Mouse (Mus musculus) liver, embryonic 13.5 days (tissue): ENCODE measurements around the gene Tmem52. TPM values are rescaled to one million over a fixed set of nuclear protein-coding genes. Genes with fewer than 3 reads are reported as not detected.

Experiments used
- ATAC-seq: fragments of 200-750 bp; cut with Nextera tagmentation; 2 replicates; pipeline ENCODE4 v1.8.0; 2017; ENCODE audit warnings: low read depth, mild to moderate bottlenecking, moderate number of reproducible peaks, moderate library complexity
- DNase-seq: peaks from one replicate; pipeline ENCODE4 v3.0.0; 2022
- H3K27ac ChIP-seq: fragments of 300-500 bp; sonication (generic); 2 replicates; pipeline ENCODE4 v1.5.1; 2015; ENCODE audit warnings: moderate library complexity, mild to moderate bottlenecking, inconsistent platforms
- H3K27me3 ChIP-seq: fragments of 300-500 bp; sonication (generic); 2 replicates; pipeline ENCODE4 v1.6.1; 2015; ENCODE audit warnings: mild to moderate bottlenecking, inconsistent platforms
- H3K36me3 ChIP-seq: fragments of 300-500 bp; sonication (generic); 2 replicates; pipeline ENCODE4 v1.6.1; 2015; ENCODE audit warnings: mild to moderate bottlenecking, inconsistent platforms
- H3K4me1 ChIP-seq: fragments of 300-500 bp; sonication (generic); replicated peaks from 2 replicates; pipeline ENCODE4 v1.6.1; 2015; ENCODE audit warnings: inconsistent platforms
- H3K4me2 ChIP-seq: fragments of 300-500 bp; sonication (generic); 2 replicates; pipeline ENCODE4 v1.6.1; 2015; ENCODE audit warnings: inconsistent platforms, mild to moderate bottlenecking, moderate library complexity
- H3K4me3 ChIP-seq: fragments of 300-500 bp; sonication (generic); replicated peaks from 2 replicates; pipeline ENCODE4 v1.5.1; 2015; ENCODE audit warnings: mild to moderate bottlenecking, inconsistent platforms
- H3K9ac ChIP-seq: fragments of 300-500 bp; sonication (generic); 2 replicates; pipeline ENCODE4 v1.6.1; 2015; ENCODE audit warnings: mild to moderate bottlenecking, inconsistent platforms
- H3K9me3 ChIP-seq: fragments of 300-500 bp; sonication (generic); replicated peaks from 2 replicates; pipeline ENCODE4 v1.6.1; 2016; ENCODE audit warnings: inconsistent platforms
- WGBS: fragments of 180-500 bp; shearing (Covaris S2); methylation state at CpG from one replicate; pipeline ENCODE4 v1.1.7; 2015; ENCODE audit not compliant: insufficient replicate concordance; 5-methylcytosine and 5-hydroxymethylcytosine counted together
- polyA plus RNA-seq: library from polyadenylated mRNA; unstranded; fragments of >200 nt; fragmentation: Nextera tagmentation; extraction: Ambion mirVana; gene quantifications from 2 replicates; pipeline ENCODE4 v1.2.1, GENCODE M21; 2015

Gene Tmem52
- polyA plus RNA-seq, 1 experiment from 2014 or later, result not detected

- Histone ChIP-seq H3K9ac (no peak overlapping the region), H3K36me3 (0 out of 2 replicates have a peak, but pooled peaks cover 9% of the 10 kb centered on the region), H3K4me1 (peaks cover 4% of the 10 kb centered on the region; the same call in 1 of the 2 replicates), H3K27ac (no peak overlapping the region), H3K9me3 (no peaks in the 10 kb centered on the region), H3K4me2 (no peak overlapping the region), H3K4me3 (no peak overlapping the region), H3K27me3 (no peaks in the 10 kb centered on the region)
- WGBS, result 72% methylated on average over 7 of the region's 7 CpGs
- DNase-seq (no peak), ATAC-seq (no peak)
Observed at GRCm38 (mm10) chr4:155517948-155518517, 49.1 kb downstream of the Tmem52 start.

Other genes with a start within 250 kb of the Tmem52 start
- gene Ski, start 246.5 kb upstream of the Tmem52 start, polyA plus RNA-seq, result 2.2 and 2.4 TPM in 2 replicates
- 23.4 and 23.6 TPM in 2 replicates for gene Faap20, start 219.3 kb upstream of the Tmem52 start, polyA plus RNA-seq
- 1.9 and 2.2 TPM in 2 replicates for gene Prkcz, start 107.8 kb upstream of the Tmem52 start, polyA plus RNA-seq
- gene Gabrd, start 71.0 kb upstream of the Tmem52 start, polyA plus RNA-seq, result not detected in 2 replicates
- gene Cfap74, start 59.9 kb upstream of the Tmem52 start, polyA plus RNA-seq, result 0.09 and 0.13 TPM in 2 replicates
- gene Gnb1, start 22.2 kb downstream of the Tmem52 start, polyA plus RNA-seq, result 130 and 137 TPM in 2 replicates
- 60.4 and 68.0 TPM in 2 replicates for gene Nadk, start 93.3 kb downstream of the Tmem52 start, polyA plus RNA-seq
- gene Slc35e2, start 132.3 kb downstream of the Tmem52 start, polyA plus RNA-seq, result 4.4 and 5.9 TPM in 2 replicates
- 30.6 and 36.2 TPM in 2 replicates for gene Cdk11b, start 155.7 kb downstream of the Tmem52 start, polyA plus RNA-seq
- gene Gm10563, start 176.3 kb downstream of the Tmem52 start, polyA plus RNA-seq, result not detected in 2 replicates
- 4.9 and 6.0 TPM in 2 replicates for gene Mmp23, start 184.3 kb downstream of the Tmem52 start, polyA plus RNA-seq
- 3.2 and 3.7 TPM in 2 replicates for gene Mib2, start 200.1 kb downstream of the Tmem52 start, polyA plus RNA-seq
- gene Fndc10, start 225.2 kb downstream of the Tmem52 start, polyA plus RNA-seq, result 0.39 and 0.49 TPM in 2 replicates
- 77.7 TPM in 2 replicates for gene Ssu72, start 235.7 kb downstream of the Tmem52 start, polyA plus RNA-seq